Mouse (Mus musculus) intestine, embryonic 16.5 days (tissue): ENCODE results near the gene Cpa1. TPM values are rescaled to one million over a fixed set of nuclear protein-coding genes. Genes with fewer than 3 reads are reported as not detected.

ENCODE experiments used
- ATAC-seq: fragments of 200-750 bp; cut with Nextera tagmentation; 2 replicates; pipeline ENCODE4 v1.8.0; 2017; ENCODE audit warnings: moderate TSS enrichment, moderate library complexity
- H3K27ac ChIP-seq: fragments of 300-500 bp; sonication (generic); 2 replicates; pipeline ENCODE4 v1.5.1; 2014; ENCODE audit warnings: mild to moderate bottlenecking, low read length
- H3K27me3 ChIP-seq: fragments of 300-500 bp; sonication (generic); replicated peaks from 2 replicates; pipeline ENCODE4 v1.6.1; 2014; ENCODE audit warnings: low read length, control low read depth, mixed read lengths; ENCODE audit not compliant: control insufficient read depth, insufficient read depth
- H3K36me3 ChIP-seq: fragments of 300-500 bp; sonication (generic); 2 replicates; pipeline ENCODE4 v1.6.1; 2014; ENCODE audit warnings: low read length, control low read depth; ENCODE audit not compliant: control insufficient read depth, insufficient read depth
- H3K4me1 ChIP-seq: fragments of 300-500 bp; sonication (generic); 2 replicates; pipeline ENCODE4 v1.6.1; 2014; ENCODE audit warnings: low read length, control low read depth, mixed read lengths; ENCODE audit not compliant: control insufficient read depth, insufficient read depth
- H3K4me2 ChIP-seq: fragments of 300-500 bp; sonication (generic); 2 replicates; pipeline ENCODE4 v1.6.1; 2014; ENCODE audit warnings: low read depth, low read length, control low read depth
- H3K4me3 ChIP-seq: fragments of 300-500 bp; sonication (generic); 2 replicates; pipeline ENCODE4 v1.5.1; 2014; ENCODE audit warnings: mild to moderate bottlenecking, low read length
- H3K9ac ChIP-seq: fragments of 300-500 bp; sonication (generic); 2 replicates; pipeline ENCODE4 v1.6.1; 2014; ENCODE audit warnings: low read depth, low read length
- H3K9me3 ChIP-seq: fragments of 300-500 bp; sonication (generic); 2 replicates; pipeline ENCODE4 v1.6.1; 2016; ENCODE audit warnings: low read length, control low read depth; ENCODE audit not compliant: control insufficient read depth
- WGBS: fragments of 180-500 bp; shearing (Covaris S2); extraction: QIAGEN DNeasy Blood & Tissue Kit; methylation state at CpG from one replicate; pipeline ENCODE4 v1.1.7; 2014; 5-methylcytosine and 5-hydroxymethylcytosine counted together
- polyA plus RNA-seq: library from polyadenylated mRNA; unstranded; fragments of >200 nt; fragmentation: Nextera tagmentation; extraction: Ambion mirVana; gene quantifications from 2 replicates; pipeline ENCODE4 v1.2.1, GENCODE M21; 2015

Gene Cpa1
- polyA plus RNA-seq, 1 experiment from 2014 or later: 358 TPM

DNA sequence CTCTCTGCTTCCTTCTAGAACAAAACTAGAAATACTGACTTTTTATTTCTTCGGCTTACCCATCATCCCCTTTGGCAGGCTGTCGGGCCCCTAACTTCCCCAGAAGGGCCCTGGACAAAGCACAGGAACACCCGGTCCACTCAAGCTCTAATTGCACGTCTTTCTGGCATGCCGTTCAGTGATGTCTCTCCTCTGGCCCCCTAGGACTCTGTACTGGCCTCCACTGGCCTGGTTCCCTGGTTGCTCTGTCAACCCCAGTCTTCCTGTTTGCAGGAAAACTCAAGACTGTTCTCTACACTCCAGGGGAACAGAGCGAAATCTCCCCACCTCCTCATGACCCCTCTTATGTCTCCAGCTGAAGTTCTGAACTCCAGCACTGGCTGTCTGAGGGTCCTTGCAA lies 20.3 kb upstream of the Cpa1 start:
- no peaks in the 10 kb centered on the region for H3K27me3 ChIP-seq
- no peak overlapping the region for H3K9ac ChIP-seq
- H3K4me1 ChIP-seq: peaks cover 22% of the 10 kb centered on the region
- no peak for ATAC-seq
- H3K4me3 ChIP-seq: no peak overlapping the region
- H3K9me3 ChIP-seq: no peaks in the 10 kb centered on the region
- WGBS: 63% methylated on average over 6 of the region's 6 CpGs
- H3K36me3 ChIP-seq: no peaks in the 10 kb centered on the region
- no peak overlapping the region for H3K4me2 ChIP-seq
- no peak overlapping the region for H3K27ac ChIP-seq

GRCm38 (mm10) chr6:30619606-30620005 lies 19.4 kb upstream of the Cpa1 start:
- 81% methylated on average over 5 of the region's 5 CpGs for WGBS
- H3K27ac ChIP-seq: no peak overlapping the region
- H3K4me2 ChIP-seq: no peak overlapping the region
- no peak overlapping the region for H3K4me3 ChIP-seq
- H3K4me1 ChIP-seq: peaks cover 22% of the 10 kb centered on the region
- no peak for ATAC-seq
- no peaks in the 10 kb centered on the region for H3K27me3 ChIP-seq
- H3K36me3 ChIP-seq: no peaks in the 10 kb centered on the region
- H3K9me3 ChIP-seq: no peaks in the 10 kb centered on the region
- H3K9ac ChIP-seq: no peak overlapping the region

- Histone ChIP-seq H3K9me3 (no peaks in the 10 kb centered on the region), H3K9ac (no peak overlapping the region), H3K27ac (no peak overlapping the region), H3K36me3 (no peaks in the 10 kb centered on the region), H3K4me2 (no peak overlapping the region), H3K4me3 (no peak overlapping the region), H3K27me3 (no peaks in the 10 kb centered on the region), H3K4me1 (peaks cover 21% of the 10 kb centered on the region)
- ATAC-seq: no peak
- WGBS: 77% methylated on average over 4 of the region's 4 CpGs
These were observed 18.4 kb upstream of the Cpa1 start for GRCm38 (mm10) chr6:30620591-30620990.

DNA sequence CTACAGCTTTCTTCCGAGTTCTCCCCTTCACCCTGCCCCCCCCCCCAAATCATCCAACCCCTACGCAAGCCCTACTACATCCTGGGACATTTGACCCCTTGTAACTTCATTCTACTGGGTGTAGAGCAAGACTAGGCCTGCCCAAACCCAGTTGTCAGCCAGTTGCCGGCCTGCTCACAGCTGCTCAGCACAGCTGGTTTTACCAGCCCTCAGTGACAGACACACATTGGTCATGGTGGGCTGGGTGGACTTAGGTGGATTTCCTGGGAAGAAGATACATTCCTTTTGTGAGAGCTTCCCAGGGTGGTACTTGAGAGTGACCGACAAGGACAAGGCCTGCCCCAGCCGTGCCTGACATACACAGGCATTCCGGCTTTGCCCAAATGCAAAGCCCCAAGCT lies 18.0 kb upstream of the Cpa1 start:
- H3K27me3 ChIP-seq: no peaks in the 10 kb centered on the region
- H3K9ac ChIP-seq: no peak overlapping the region
- H3K4me3 ChIP-seq: no peak overlapping the region
- 84% methylated on average over 6 of the region's 6 CpGs for WGBS
- peaks cover 18% of the 10 kb centered on the region for H3K4me1 ChIP-seq
- no peaks in the 10 kb centered on the region for H3K9me3 ChIP-seq
- no peak overlapping the region for H3K4me2 ChIP-seq
- ATAC-seq: no peak
- H3K36me3 ChIP-seq: no peaks in the 10 kb centered on the region
- H3K27ac ChIP-seq: peak overlapping the region; percentile 23

DNA sequence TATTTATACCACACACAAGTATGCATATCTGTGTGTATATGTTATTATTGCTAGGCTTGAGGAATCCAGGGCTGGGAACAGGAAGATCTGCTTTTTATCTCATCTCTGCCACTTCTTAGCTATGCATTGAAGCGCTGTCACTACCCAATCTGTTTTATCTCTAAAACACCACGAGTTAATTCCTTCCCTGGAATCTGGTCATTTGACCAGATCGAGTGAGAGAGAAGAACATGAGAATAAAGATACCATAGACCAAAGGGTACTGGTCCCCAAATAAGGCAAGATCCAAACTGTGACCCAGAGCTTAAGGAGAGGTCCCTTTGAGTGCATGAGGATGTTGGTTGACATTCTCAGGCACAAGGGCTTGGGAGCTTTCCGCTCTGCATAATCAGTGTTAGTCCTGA lies 17.0 kb upstream of the Cpa1 start:
- H3K27ac ChIP-seq: 0 out of 2 replicates have a peak overlapping the region, but pooled peaks have one; percentile 8
- no peak overlapping the region for H3K4me2 ChIP-seq
- ATAC-seq: no peak
- H3K9ac ChIP-seq: no peak overlapping the region
- H3K4me3 ChIP-seq: no peak overlapping the region
- H3K9me3 ChIP-seq: no peaks in the 10 kb centered on the region
- no peaks in the 10 kb centered on the region for H3K27me3 ChIP-seq
- H3K36me3 ChIP-seq: no peaks in the 10 kb centered on the region
- H3K4me1 ChIP-seq: peaks cover 13% of the 10 kb centered on the region
- 45% methylated on average over 4 of the region's 4 CpGs for WGBS

DNA sequence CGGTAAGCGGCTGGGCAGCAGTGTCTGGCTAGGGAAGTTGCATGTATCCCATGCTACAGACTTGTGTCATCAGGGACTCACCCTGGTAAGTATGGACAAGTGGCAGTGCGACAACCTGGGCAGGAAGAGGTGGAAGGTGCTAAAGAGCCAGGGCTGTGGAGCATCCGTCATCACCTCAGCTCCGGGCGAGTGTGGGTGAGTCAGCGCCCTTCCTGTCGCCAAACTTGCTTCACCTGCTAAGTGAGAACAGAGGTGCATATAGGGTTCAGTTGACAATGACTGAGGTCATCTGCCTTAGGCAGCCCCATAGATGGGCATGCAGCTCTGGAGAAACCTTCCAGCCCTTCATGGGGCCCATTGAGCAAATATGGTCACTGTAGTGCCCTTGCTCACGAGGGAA lies 14.3 kb upstream of the Cpa1 start:
- Histone ChIP-seq H3K27me3 (no peaks in the 10 kb centered on the region), H3K4me2 (no peak overlapping the region), H3K27ac (no peak overlapping the region), H3K9ac (no peak overlapping the region), H3K4me3 (no peak overlapping the region), H3K36me3 (no peaks in the 10 kb centered on the region), H3K4me1 (no peaks in the 10 kb centered on the region), H3K9me3 (no peaks in the 10 kb centered on the region)
- no peak for ATAC-seq
- 87% methylated on average over 9 of the region's 9 CpGs for WGBS

GRCm38 (mm10) chr6:30628152-30628551 lies 10.9 kb upstream of the Cpa1 start:
- ATAC-seq: no peak
- H3K27ac ChIP-seq: no peak overlapping the region

DNA sequence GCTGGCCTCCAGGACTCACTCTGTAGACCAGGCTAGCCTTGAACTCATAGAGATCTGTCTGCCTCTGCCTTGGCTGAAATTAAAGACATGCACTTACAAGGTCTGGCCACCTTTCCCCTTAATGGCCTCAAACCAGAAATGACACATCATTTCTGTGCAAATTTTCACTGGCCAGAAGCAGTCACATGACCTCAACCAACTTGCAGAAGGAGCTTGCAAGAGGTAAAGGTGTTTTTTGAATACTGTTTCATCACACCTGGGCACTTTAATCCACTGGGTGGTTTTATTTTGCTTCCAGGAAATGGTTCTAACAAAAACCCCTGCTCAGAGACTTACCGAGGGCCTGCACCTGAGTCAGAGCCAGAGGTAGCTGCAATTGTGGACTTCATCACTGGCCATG lies 9.0 kb upstream of the Cpa1 start:
- Histone ChIP-seq H3K9me3 (no peaks in the 10 kb centered on the region), H3K4me3 (no peak overlapping the region), H3K9ac (no peak overlapping the region), H3K27me3 (no peaks in the 10 kb centered on the region), H3K4me1 (no peaks in the 10 kb centered on the region; the same call in 1 of the 2 replicates), H3K36me3 (no peaks in the 10 kb centered on the region), H3K27ac (no peak overlapping the region), H3K4me2 (no peak overlapping the region)
- no peak for ATAC-seq
- WGBS: 80% methylated on average over 1 of the region's 1 CpGs

More at GRCm38 (mm10) chr6:30628152-30628551, 10.9 kb upstream of the Cpa1 start:
- no peak overlapping the region for H3K9ac ChIP-seq
- H3K4me1 ChIP-seq: no peaks in the 10 kb centered on the region
- no peaks in the 10 kb centered on the region for H3K9me3 ChIP-seq
- WGBS: 38% methylated on average over 6 of the region's 6 CpGs
- no peaks in the 10 kb centered on the region for H3K27me3 ChIP-seq
- no peak overlapping the region for H3K4me2 ChIP-seq
- H3K4me3 ChIP-seq: no peak overlapping the region
- no peaks in the 10 kb centered on the region for H3K36me3 ChIP-seq

DNA sequence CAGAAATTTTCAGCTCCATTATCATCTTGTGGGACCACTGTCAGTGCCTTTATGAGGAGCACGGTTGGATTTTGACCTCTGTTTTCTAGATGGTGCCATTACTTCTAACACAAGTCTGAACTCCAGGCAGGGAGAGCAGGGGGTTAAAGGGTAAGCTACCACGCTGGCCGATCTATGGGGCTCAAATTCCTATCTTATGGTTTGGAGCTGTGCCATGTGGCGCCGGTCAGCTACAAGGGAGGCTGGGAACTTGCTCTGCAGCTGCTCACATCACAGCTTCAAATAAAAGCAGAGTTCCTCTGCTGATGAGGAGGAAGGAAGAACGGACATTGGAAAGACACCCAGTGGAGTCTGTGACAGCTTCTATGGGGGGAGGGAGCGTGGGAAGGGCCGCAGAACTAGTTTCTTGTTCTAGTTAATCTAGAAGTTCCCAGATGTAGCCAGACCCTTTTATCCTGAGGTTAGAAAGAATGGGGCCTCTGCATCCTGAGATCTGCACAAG lies 3.6 kb upstream of the Cpa1 start:
- Histone ChIP-seq H3K4me3 (no peak overlapping the region), H3K4me1 (peaks cover 17% of the 10 kb centered on the region), H3K9me3 (no peaks in the 10 kb centered on the region), H3K27me3 (no peaks in the 10 kb centered on the region), H3K27ac (peak overlapping the region; percentile 85), H3K4me2 (no peak overlapping the region), H3K36me3 (no peaks in the 10 kb centered on the region), H3K9ac (no peak overlapping the region)
- WGBS: 41% methylated on average over 8 of the region's 8 CpGs
- ATAC-seq: no peak

GRCm38 (mm10) chr6:30636186-30636842 lies 2.7 kb upstream of the Cpa1 start:
- Histone ChIP-seq H3K27me3 (no peaks in the 10 kb centered on the region), H3K9ac (peak overlapping the region; percentile 44; the same call in 1 of the 2 replicates), H3K4me2 (no peak overlapping the region), H3K27ac (peak overlapping the region; percentile 85), H3K36me3 (no peaks in the 10 kb centered on the region), H3K4me3 (no peak overlapping the region), H3K4me1 (peaks cover 17% of the 10 kb centered on the region), H3K9me3 (no peaks in the 10 kb centered on the region)
- ATAC-seq: peak; percentile 59
- WGBS: 35% methylated on average over 4 of the region's 4 CpGs
